Mouse (Mus musculus): Measurements from ENCODE around the gene Tcf12. TPM values are rescaled to one million over a fixed set of nuclear protein-coding genes. Genes with fewer than 3 reads are reported as not detected.

The Tcf12 gene
- polyA plus RNA-seq, 1 experiment from 2014 or later, result 108 TPM

GRCm38 (mm10) chr9:71812402-71812801 is 299.3 kb downstream of the Tcf12 start:
- WGBS, result 34% methylated on average over 4 of the region's 4 CpGs
- Histone ChIP-seq H3K4me1 (ENCODE audit: control insufficient read depth, insufficient read depth, low read length) (peaks cover 8% of the 10 kb centered on the region; the same call in 1 of the 2 replicates), H3K27me3 (ENCODE audit: control insufficient read depth, insufficient read depth, low read length) (no peaks in the 10 kb centered on the region), H3K27ac (ENCODE audit: low read depth, low read length) (no peak overlapping the region), H3K36me3 (ENCODE audit: control insufficient read depth, insufficient read depth, low read length) (no peaks in the 10 kb centered on the region), H3K9me3 (ENCODE audit: control insufficient read depth, low read length) (no peaks in the 10 kb centered on the region), H3K9ac (ENCODE audit: low read depth, low read length) (no peak overlapping the region), H3K4me2 (replicated peaks; ENCODE audit: low read depth, low read length) (no peak overlapping the region), H3K4me3 (ENCODE audit: low read length) (no peak overlapping the region)
- no peak for ATAC-seq (ENCODE audit: low FRiP score, low TSS enrichment)

- Histone ChIP-seq H3K36me3 (ENCODE audit: control insufficient read depth, insufficient read depth, low read length) (no peaks in the 10 kb centered on the region), H3K4me2 (replicated peaks; ENCODE audit: low read depth, low read length) (no peak overlapping the region), H3K27me3 (ENCODE audit: control insufficient read depth, insufficient read depth, low read length) (no peaks in the 10 kb centered on the region), H3K9me3 (ENCODE audit: control insufficient read depth, low read length) (no peaks in the 10 kb centered on the region), H3K27ac (ENCODE audit: low read depth, low read length) (no peak overlapping the region), H3K9ac (ENCODE audit: low read depth, low read length) (no peak overlapping the region), H3K4me3 (ENCODE audit: low read length) (no peak overlapping the region), H3K4me1 (ENCODE audit: control insufficient read depth, insufficient read depth, low read length) (peaks cover 8% of the 10 kb centered on the region; the same call in 1 of the 2 replicates)
- ATAC-seq (ENCODE audit: low FRiP score, low TSS enrichment), result 0 out of 2 replicates have a peak, but pooled peaks have one; percentile 41
- 59% methylated on average over 5 of the region's 5 CpGs for WGBS
Measured at GRCm38 (mm10) chr9:71811404-71811803, 300.3 kb downstream of the Tcf12 start.

DNA sequence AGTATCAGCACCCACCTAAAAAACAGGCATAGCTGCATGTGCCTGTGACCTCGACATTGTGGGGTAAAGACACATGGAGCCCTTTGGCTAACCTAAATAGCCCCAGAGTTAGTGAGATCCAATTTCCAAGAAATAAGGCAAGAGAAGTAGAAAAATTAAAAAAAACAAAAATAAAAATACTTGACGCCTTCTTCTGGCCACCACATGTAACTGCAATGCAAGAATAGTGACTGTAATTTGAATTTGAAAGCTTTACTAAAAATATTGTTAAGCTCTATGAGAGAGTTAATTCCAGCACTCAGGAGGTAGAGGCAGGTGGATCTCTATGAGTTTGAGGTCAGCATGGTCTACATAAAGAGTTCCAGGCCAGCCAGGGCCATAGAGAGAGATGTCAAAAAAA is 300.9 kb downstream of the Tcf12 start:
- no peaks in the 10 kb centered on the region for H3K36me3 ChIP-seq (ENCODE audit: control insufficient read depth, insufficient read depth, low read length)
- no peak overlapping the region for H3K9ac ChIP-seq (ENCODE audit: low read depth, low read length)
- H3K27ac ChIP-seq (ENCODE audit: low read depth, low read length), result no peak overlapping the region
- H3K4me1 ChIP-seq (ENCODE audit: control insufficient read depth, insufficient read depth, low read length), result peaks cover 10% of the 10 kb centered on the region; the same call in 1 of the 2 replicates
- H3K4me2 ChIP-seq (replicated peaks; ENCODE audit: low read depth, low read length), result no peak overlapping the region
- H3K4me3 ChIP-seq (ENCODE audit: low read length), result no peak overlapping the region
- no peak for ATAC-seq (ENCODE audit: low FRiP score, low TSS enrichment)
- 80% methylated on average over 2 of the region's 2 CpGs for WGBS
- H3K27me3 ChIP-seq (ENCODE audit: control insufficient read depth, insufficient read depth, low read length), result no peaks in the 10 kb centered on the region
- no peaks in the 10 kb centered on the region for H3K9me3 ChIP-seq (ENCODE audit: control insufficient read depth, low read length)

GRCm38 (mm10) chr9:71808640-71809254 is 302.9 kb downstream of the Tcf12 start:
- H3K9me3 ChIP-seq (ENCODE audit: control insufficient read depth, low read length), result no peaks in the 10 kb centered on the region
- peak overlapping the region; percentile 35 for H3K4me2 ChIP-seq (replicated peaks; ENCODE audit: low read depth, low read length)
- H3K4me3 ChIP-seq (ENCODE audit: low read length), result no peak overlapping the region; the same call in 1 of the 2 replicates
- no peaks in the 10 kb centered on the region for H3K27me3 ChIP-seq (ENCODE audit: control insufficient read depth, insufficient read depth, low read length)
- H3K9ac ChIP-seq (ENCODE audit: low read depth, low read length), result no peak overlapping the region
- H3K36me3 ChIP-seq (ENCODE audit: control insufficient read depth, insufficient read depth, low read length), result no peaks in the 10 kb centered on the region
- WGBS, result 43% methylated on average over 11 of the region's 11 CpGs
- no peak overlapping the region for H3K27ac ChIP-seq (ENCODE audit: low read depth, low read length)
- H3K4me1 ChIP-seq (ENCODE audit: control insufficient read depth, insufficient read depth, low read length), result peaks cover 13% of the 10 kb centered on the region; the same call in 1 of the 2 replicates
- ATAC-seq (ENCODE audit: low FRiP score, low TSS enrichment), result 0 out of 2 replicates have a peak, but pooled peaks have one; percentile 11

DNA sequence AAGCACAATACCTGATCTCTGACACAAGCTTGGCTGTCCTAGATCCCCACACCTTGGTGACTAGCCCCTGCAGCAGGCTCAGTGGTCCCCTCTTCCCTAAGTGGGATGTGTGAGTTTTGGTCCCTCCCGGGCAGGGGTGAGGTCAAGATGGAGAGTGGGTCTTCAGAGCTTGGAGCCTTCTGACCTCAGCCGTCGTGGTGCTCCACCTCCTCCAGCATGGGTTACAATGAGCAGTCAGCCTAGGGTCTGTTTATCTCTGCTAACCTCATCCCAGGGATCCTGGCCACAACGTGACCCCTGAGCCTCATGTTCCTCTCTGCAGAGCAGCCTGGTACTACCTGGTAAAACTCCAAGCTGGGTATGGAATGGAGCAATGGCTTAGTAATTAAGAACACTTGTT is 303.9 kb downstream of the Tcf12 start:
- WGBS, result 43% methylated on average over 4 of the region's 4 CpGs
- H3K9me3 ChIP-seq (ENCODE audit: control insufficient read depth, low read length), result no peaks in the 10 kb centered on the region
- H3K36me3 ChIP-seq (ENCODE audit: control insufficient read depth, insufficient read depth, low read length), result no peaks in the 10 kb centered on the region
- H3K4me3 ChIP-seq (ENCODE audit: low read length), result no peak overlapping the region
- no peak overlapping the region for H3K9ac ChIP-seq (ENCODE audit: low read depth, low read length)
- H3K27me3 ChIP-seq (ENCODE audit: control insufficient read depth, insufficient read depth, low read length), result no peaks in the 10 kb centered on the region
- peaks cover 13% of the 10 kb centered on the region; the same call in 1 of the 2 replicates for H3K4me1 ChIP-seq (ENCODE audit: control insufficient read depth, insufficient read depth, low read length)
- H3K27ac ChIP-seq (ENCODE audit: low read depth, low read length), result no peak overlapping the region
- no peak overlapping the region for H3K4me2 ChIP-seq (replicated peaks; ENCODE audit: low read depth, low read length)
- no peak for ATAC-seq (ENCODE audit: low FRiP score, low TSS enrichment)

DNA sequence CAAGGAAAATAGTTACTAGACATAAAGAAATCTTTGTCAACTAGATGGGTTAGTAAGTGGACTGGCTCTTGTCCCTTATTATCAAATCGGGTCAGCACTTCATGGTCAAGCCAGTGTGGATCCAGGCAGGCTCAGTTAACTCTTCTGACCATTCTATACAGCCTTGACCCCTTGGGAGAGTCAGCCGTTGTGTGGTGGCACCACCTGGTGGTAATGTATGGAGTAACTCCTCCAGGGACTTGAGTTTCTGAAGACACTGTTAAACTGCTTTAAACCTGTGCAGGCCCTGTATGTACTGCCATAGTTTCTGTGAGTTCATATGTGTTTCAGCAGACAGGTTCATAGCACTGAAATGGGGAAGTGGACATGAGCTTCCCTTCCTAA is 305.3 kb downstream of the Tcf12 start:
- Histone ChIP-seq H3K4me2 (replicated peaks; ENCODE audit: low read depth, low read length) (no peak overlapping the region), H3K27ac (ENCODE audit: low read depth, low read length) (no peak overlapping the region), H3K36me3 (ENCODE audit: control insufficient read depth, insufficient read depth, low read length) (no peaks in the 10 kb centered on the region), H3K27me3 (ENCODE audit: control insufficient read depth, insufficient read depth, low read length) (no peaks in the 10 kb centered on the region), H3K4me3 (ENCODE audit: low read length) (no peak overlapping the region), H3K9me3 (ENCODE audit: control insufficient read depth, low read length) (no peaks in the 10 kb centered on the region), H3K9ac (ENCODE audit: low read depth, low read length) (no peak overlapping the region), H3K4me1 (ENCODE audit: control insufficient read depth, insufficient read depth, low read length) (peaks cover 8% of the 10 kb centered on the region; the same call in 1 of the 2 replicates)
- WGBS, result 3% methylated on average over 2 of the region's 2 CpGs
- ATAC-seq (ENCODE audit: low FRiP score, low TSS enrichment), result peak; percentile 70

GRCm38 (mm10) chr9:71805646-71806421 is 305.8 kb downstream of the Tcf12 start:
- Histone ChIP-seq H3K27ac (ENCODE audit: low read depth, low read length) (no peak overlapping the region), H3K9ac (ENCODE audit: low read depth, low read length) (no peak overlapping the region), H3K27me3 (ENCODE audit: control insufficient read depth, insufficient read depth, low read length) (no peaks in the 10 kb centered on the region), H3K9me3 (ENCODE audit: control insufficient read depth, low read length) (no peaks in the 10 kb centered on the region), H3K4me2 (replicated peaks; ENCODE audit: low read depth, low read length) (no peak overlapping the region), H3K36me3 (ENCODE audit: control insufficient read depth, insufficient read depth, low read length) (no peaks in the 10 kb centered on the region), H3K4me3 (ENCODE audit: low read length) (no peak overlapping the region), H3K4me1 (ENCODE audit: control insufficient read depth, insufficient read depth, low read length) (peaks cover 8% of the 10 kb centered on the region; the same call in 1 of the 2 replicates)
- WGBS, result 41% methylated on average over 6 of the region's 6 CpGs
- no peak for ATAC-seq (ENCODE audit: low FRiP score, low TSS enrichment)

GRCm38 (mm10) chr9:71804116-71804515 is 307.6 kb downstream of the Tcf12 start:
- no peak overlapping the region for H3K9ac ChIP-seq (ENCODE audit: low read depth, low read length)
- no peaks in the 10 kb centered on the region for H3K9me3 ChIP-seq (ENCODE audit: control insufficient read depth, low read length)
- WGBS, result 34% methylated on average over 6 of the region's 6 CpGs
- H3K27ac ChIP-seq (ENCODE audit: low read depth, low read length), result no peak overlapping the region
- no peaks in the 10 kb centered on the region for H3K27me3 ChIP-seq (ENCODE audit: control insufficient read depth, insufficient read depth, low read length)
- H3K4me2 ChIP-seq (replicated peaks; ENCODE audit: low read depth, low read length), result no peak overlapping the region
- no peaks in the 10 kb centered on the region for H3K36me3 ChIP-seq (ENCODE audit: control insufficient read depth, insufficient read depth, low read length)
- no peak overlapping the region for H3K4me3 ChIP-seq (ENCODE audit: low read length)
- no peak for ATAC-seq (ENCODE audit: low FRiP score, low TSS enrichment)
- peaks cover 8% of the 10 kb centered on the region; the same call in 1 of the 2 replicates for H3K4me1 ChIP-seq (ENCODE audit: control insufficient read depth, insufficient read depth, low read length)

GRCm38 (mm10) chr9:71803281-71803680 is 308.4 kb downstream of the Tcf12 start:
- H3K4me3 ChIP-seq (ENCODE audit: low read length), result no peak overlapping the region
- ATAC-seq (ENCODE audit: low FRiP score, low TSS enrichment), result no peak
- peaks cover 5% of the 10 kb centered on the region; the same call in 1 of the 2 replicates for H3K4me1 ChIP-seq (ENCODE audit: control insufficient read depth, insufficient read depth, low read length)
- no peaks in the 10 kb centered on the region for H3K36me3 ChIP-seq (ENCODE audit: control insufficient read depth, insufficient read depth, low read length)
- no peak overlapping the region for H3K9ac ChIP-seq (ENCODE audit: low read depth, low read length)
- H3K4me2 ChIP-seq (replicated peaks; ENCODE audit: low read depth, low read length), result no peak overlapping the region
- WGBS, result 47% methylated on average over 7 of the region's 7 CpGs
- no peaks in the 10 kb centered on the region for H3K27me3 ChIP-seq (ENCODE audit: control insufficient read depth, insufficient read depth, low read length)
- H3K27ac ChIP-seq (ENCODE audit: low read depth, low read length), result no peak overlapping the region
- H3K9me3 ChIP-seq (ENCODE audit: control insufficient read depth, low read length), result no peaks in the 10 kb centered on the region

Data from kidney, embryonic 14.5 days (tissue).